Mouse (Mus musculus) stomach, postnatal 0 days (tissue): Measurements from ENCODE around the gene E330034G19Rik. TPM values are rescaled to one million over a fixed set of nuclear protein-coding genes. Genes with fewer than 3 reads are reported as not detected.

Experiments used
- ATAC-seq: fragments of 200-750 bp; cut with Nextera tagmentation; 2 replicates; pipeline ENCODE4 v1.8.0; 2017; ENCODE audit not compliant: low FRiP score, low TSS enrichment
- DNase-seq: peaks from one replicate; pipeline ENCODE4 v3.0.0-alpha.2; 2016; ENCODE audit warnings: low spot score
- H3K27ac ChIP-seq: fragments of 300-500 bp; sonication (generic); replicated peaks from 2 replicates; pipeline ENCODE4 v1.5.1; 2014; ENCODE audit warnings: mild to moderate bottlenecking, control low read depth
- H3K27me3 ChIP-seq: fragments of 300-500 bp; sonication (generic); 2 replicates; pipeline ENCODE4 v1.6.1; 2014; ENCODE audit warnings: low read length; ENCODE audit not compliant: control insufficient read depth, insufficient read depth
- H3K36me3 ChIP-seq: fragments of 300-500 bp; sonication (generic); 2 replicates; pipeline ENCODE4 v1.6.1; 2014; ENCODE audit warnings: low read length, mixed read lengths; ENCODE audit not compliant: control insufficient read depth, insufficient read depth
- H3K4me1 ChIP-seq: fragments of 300-500 bp; sonication (generic); replicated peaks from 2 replicates; pipeline ENCODE4 v1.6.1; 2014; ENCODE audit warnings: antibody characterized with exemption; ENCODE audit not compliant: control insufficient read depth, insufficient read depth
- H3K4me2 ChIP-seq: fragments of 300-500 bp; sonication (generic); replicated peaks from 2 replicates; pipeline ENCODE4 v1.6.1; 2014; ENCODE audit warnings: low read depth, mild to moderate bottlenecking, control low read depth, moderate library complexity
- H3K4me3 ChIP-seq: fragments of 300-500 bp; sonication (generic); 2 replicates; pipeline ENCODE4 v1.5.1; 2014; ENCODE audit warnings: low read depth, low read length, control low read depth
- H3K9ac ChIP-seq: fragments of 300-500 bp; sonication (generic); 2 replicates; pipeline ENCODE4 v1.6.1; 2014; ENCODE audit warnings: mild to moderate bottlenecking, low read length, control low read depth, mixed read lengths
- H3K9me3 ChIP-seq: fragments of 300-500 bp; sonication (generic); 2 replicates; pipeline ENCODE4 v1.6.1; 2016; ENCODE audit warnings: low read length; ENCODE audit not compliant: control insufficient read depth
- CTCF ChIP-seq: IDR thresholded peaks from 2 replicates; pipeline ENCODE4 v1.5.1; 2016; ENCODE audit warnings: antibody characterized with exemption, low read depth, mild to moderate bottlenecking, moderate library complexity
- EP300 ChIP-seq: optimal IDR thresholded peaks from 2 replicates; pipeline ENCODE3; 2016; ENCODE audit warnings: antibody characterized with exemption
- WGBS: fragments of 180-500 bp; shearing (Covaris S2); extraction: QIAGEN DNeasy Blood & Tissue Kit; methylation state at CpG from one replicate; pipeline ENCODE4 v1.1.7; 2014; 5-methylcytosine and 5-hydroxymethylcytosine counted together
- polyA plus RNA-seq: library from polyadenylated mRNA; unstranded; fragments of >200 nt; fragmentation: Nextera tagmentation; extraction: Ambion mirVana; gene quantifications from 2 replicates; pipeline ENCODE4 v1.2.1, GENCODE M21; 2015

The E330034G19Rik gene
- not detected in 2 replicates for polyA plus RNA-seq

GRCm38 (mm10) chr14:24292914-24293313 is at the start of gene E330034G19Rik:
Gene E330034G19Rik, plus strand, starts transcription at chr14:24293214.
- Histone ChIP-seq H3K4me3 (no peak within 1 kb of the TSS), H3K4me2 (no peak within 1 kb of the TSS), H3K9ac (no peak within 1 kb of the TSS), H3K27me3 (no peaks in the 10 kb centered on the region), H3K27ac (no peak within 1 kb of the TSS), H3K36me3 (no peaks in the 10 kb centered on the region), H3K4me1 (no peaks in the 10 kb centered on the region), H3K9me3 (no peaks in the 10 kb centered on the region)
- no peak for DNase-seq
- ATAC-seq: no peak
- 48% methylated on average over 3 of the region's 3 CpGs for WGBS
- TF ChIP-seq CTCF: no peak
- no peak for TF ChIP-seq EP300

- Histone ChIP-seq H3K4me3 (peak overlapping the region; percentile 82), H3K4me1 (peaks cover 3% of the 10 kb centered on the region; the same call in 1 of the 2 replicates), H3K4me2 (peak overlapping the region; percentile 98), H3K9ac (peak overlapping the region; percentile 90), H3K27me3 (no peaks in the 10 kb centered on the region), H3K9me3 (no peaks in the 10 kb centered on the region), H3K27ac (peak overlapping the region; percentile 94), H3K36me3 (no peaks in the 10 kb centered on the region)
- TF ChIP-seq EP300 (no peak), CTCF (no peak)
- peak; percentile 76; the same call in 1 of the 2 replicates for ATAC-seq
- DNase-seq: peak; percentile 63
- under 1% methylated on average over 40 of the region's 40 CpGs for WGBS
Observed at GRCm38 (mm10) chr14:24244330-24245176, 48.5 kb upstream of the E330034G19Rik start.

GRCm38 (mm10) chr14:24245177-24246081 is 47.6 kb upstream of the E330034G19Rik start, which contains the start of gene Dlg5:
Gene Dlg5, minus strand, starts transcription at chr14:24245920.
- DNase-seq: peak; percentile 74
- H3K9ac ChIP-seq: peak within 1 kb of the TSS; percentile 90
- H3K4me1 ChIP-seq: peaks cover 3% of the 10 kb centered on the region; the same call in 1 of the 2 replicates
- WGBS: under 1% methylated on average over 78 of the region's 98 CpGs
- H3K27ac ChIP-seq: peak within 1 kb of the TSS; percentile 94
- peak; percentile 87 for ATAC-seq
- no peaks in the 10 kb centered on the region for H3K27me3 ChIP-seq
- peak within 1 kb of the TSS; percentile 98 for H3K4me2 ChIP-seq
- H3K4me3 ChIP-seq: peak within 1 kb of the TSS; percentile 82
- TF ChIP-seq EP300 (no peak), CTCF (no peak)
- H3K9me3 ChIP-seq: no peaks in the 10 kb centered on the region
- H3K36me3 ChIP-seq: no peaks in the 10 kb centered on the region

- H3K4me2 ChIP-seq: no peak overlapping the region
- no peaks in the 10 kb centered on the region for H3K27me3 ChIP-seq
- H3K4me1 ChIP-seq: peaks cover 7% of the 10 kb centered on the region; the same call in 1 of the 2 replicates
- H3K27ac ChIP-seq: no peak overlapping the region
- no peak for TF ChIP-seq EP300
- TF ChIP-seq CTCF: no peak
- DNase-seq (no peak), ATAC-seq (no peak)
- H3K9ac ChIP-seq: no peak overlapping the region
- WGBS: 47% methylated on average over 2 of the region's 2 CpGs
- H3K36me3 ChIP-seq: no peaks in the 10 kb centered on the region
- H3K4me3 ChIP-seq: no peak overlapping the region
- H3K9me3 ChIP-seq: no peaks in the 10 kb centered on the region
Observed at GRCm38 (mm10) chr14:24249926-24250325, 43.1 kb upstream of the E330034G19Rik start.

- H3K9ac ChIP-seq: no peak overlapping the region
- no peaks in the 10 kb centered on the region for H3K9me3 ChIP-seq
- DNase-seq (no peak), ATAC-seq (no peak)
- no peak overlapping the region for H3K27ac ChIP-seq
- peaks cover 4% of the 10 kb centered on the region; the same call in 1 of the 2 replicates for H3K4me1 ChIP-seq
- H3K4me3 ChIP-seq: no peak overlapping the region
- no peak for TF ChIP-seq EP300
- no peak for TF ChIP-seq CTCF
- no peaks in the 10 kb centered on the region for H3K36me3 ChIP-seq
- 83% methylated on average over 1 of the region's 1 CpGs for WGBS
- H3K4me2 ChIP-seq: no peak overlapping the region
- no peaks in the 10 kb centered on the region for H3K27me3 ChIP-seq
Observed at GRCm38 (mm10) chr14:24251326-24251725, 41.7 kb upstream of the E330034G19Rik start.
